Mouse (Mus musculus): ENCODE data around the gene Gm12184. TPM values are rescaled to one million over a fixed set of nuclear protein-coding genes. Genes with fewer than 3 reads are reported as not detected.
"Not testable (repeated sequence)": the region's sequence is repeated elsewhere in the genome, so short reads cannot be mapped to it uniquely, and the experiment has no call there.

The Gm12184 gene
- polyA plus RNA-seq, 1 experiment = 3.9 TPM

- TF ChIP-seq POLR2A (IDR thresholded peaks at IDR 0.05; ENCODE audit: low read depth, low read length) = no peak
- no peak for TF ChIP-seq CTCF (IDR thresholded peaks at IDR 0.05; ENCODE audit: extremely low read depth, insufficient read length, insufficient replicate concordance, low read depth, low read length)
- no peaks in the 10 kb centered on the region for H3K27me3 ChIP-seq (ENCODE audit: control insufficient read depth, insufficient read depth, low read length)
- WGBS = 66% methylated on average over 7 of the region's 7 CpGs
- no peak overlapping the region for H3K4me3 ChIP-seq (ENCODE audit: low read depth, low read length)
- peaks cover 20% of the 10 kb centered on the region for H3K36me3 ChIP-seq (ENCODE audit: control insufficient read depth, insufficient read depth, low read length)
- peaks cover 9% of the 10 kb centered on the region; the same call in 1 of the 2 replicates for H3K4me1 ChIP-seq (ENCODE audit: control insufficient read depth, insufficient read depth, insufficient read length, low read length)
- no peak overlapping the region for H3K27ac ChIP-seq (ENCODE audit: insufficient read depth, low read depth, low read length)
These were observed 28.1 kb downstream of the Gm12184 start for GRCm38 (mm10) chr11:48798308-48798707.

DNA sequence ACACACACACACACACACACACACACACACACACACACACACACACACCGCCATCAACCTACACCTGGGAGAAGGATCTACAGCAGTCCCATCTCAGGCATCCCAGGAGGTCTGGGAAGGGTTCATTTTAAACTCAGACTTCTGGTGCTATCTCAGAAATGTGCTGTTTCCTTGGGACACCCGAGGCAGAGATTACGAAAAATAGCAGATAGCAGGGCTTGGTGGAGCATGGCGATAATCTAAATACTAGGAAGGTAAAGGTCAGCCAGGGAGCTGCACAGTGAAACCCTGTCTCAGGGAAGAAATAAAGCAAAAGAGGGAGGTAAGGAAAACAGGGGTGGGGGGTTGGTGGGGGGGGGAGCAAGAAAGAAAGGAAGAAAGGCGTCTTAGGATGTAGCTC is 29.2 kb downstream of the Gm12184 start:
- H3K4me3 ChIP-seq (ENCODE audit: low read depth, low read length) = no peak overlapping the region
- H3K27ac ChIP-seq (ENCODE audit: insufficient read depth, low read depth, low read length) = no peak overlapping the region
- H3K27me3 ChIP-seq (ENCODE audit: control insufficient read depth, insufficient read depth, low read length) = no peaks in the 10 kb centered on the region
- WGBS = 76% methylated on average over 5 of the region's 5 CpGs
- H3K4me1 ChIP-seq (ENCODE audit: control insufficient read depth, insufficient read depth, insufficient read length, low read length) = peaks cover 8% of the 10 kb centered on the region; the same call in 1 of the 2 replicates
- peaks cover 11% of the 10 kb centered on the region for H3K36me3 ChIP-seq (ENCODE audit: control insufficient read depth, insufficient read depth, low read length)
- TF ChIP-seq POLR2A (IDR thresholded peaks at IDR 0.05; ENCODE audit: low read depth, low read length) (no peak), CTCF (IDR thresholded peaks at IDR 0.05; ENCODE audit: extremely low read depth, insufficient read length, insufficient replicate concordance, low read depth, low read length) (no peak)

- H3K27me3 ChIP-seq (ENCODE audit: control insufficient read depth, insufficient read depth, low read length) = no peaks in the 10 kb centered on the region
- H3K27ac ChIP-seq (ENCODE audit: insufficient read depth, low read depth, low read length) = no peak overlapping the region
- TF ChIP-seq CTCF (IDR thresholded peaks at IDR 0.05; ENCODE audit: extremely low read depth, insufficient read length, insufficient replicate concordance, low read depth, low read length) (no peak), POLR2A (IDR thresholded peaks at IDR 0.05; ENCODE audit: low read depth, low read length) (no peak)
- H3K36me3 ChIP-seq (ENCODE audit: control insufficient read depth, insufficient read depth, low read length) = peaks cover 3% of the 10 kb centered on the region; the same call in 1 of the 2 replicates
- peaks cover 3% of the 10 kb centered on the region; the same call in 1 of the 2 replicates for H3K4me1 ChIP-seq (ENCODE audit: control insufficient read depth, insufficient read depth, insufficient read length, low read length)
- no peak overlapping the region for H3K4me3 ChIP-seq (ENCODE audit: low read depth, low read length)
- WGBS = 86% methylated on average over 4 of the region's 4 CpGs
These were observed 30.2 kb downstream of the Gm12184 start for GRCm38 (mm10) chr11:48796290-48796689.

DNA sequence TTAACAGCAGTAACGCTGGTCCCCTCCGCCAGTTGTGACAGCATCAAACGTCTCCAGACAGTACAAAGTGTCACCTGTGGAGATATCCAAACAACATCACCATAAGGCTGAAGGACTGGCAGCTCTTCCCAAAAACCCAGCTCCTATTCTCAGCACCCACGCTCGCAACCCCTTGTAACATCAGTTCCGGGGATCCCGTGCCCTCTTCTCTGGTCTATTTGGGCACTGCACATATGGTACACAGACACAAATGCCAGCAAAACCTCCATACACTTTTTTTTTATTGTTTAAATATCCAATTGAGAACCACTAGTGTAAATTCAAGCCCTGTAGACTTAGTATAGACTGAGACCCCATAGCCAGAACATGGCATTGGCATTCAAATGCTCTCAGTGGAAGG is 31.2 kb downstream of the Gm12184 start:
- peaks cover 6% of the 10 kb centered on the region; the same call in 1 of the 2 replicates for H3K4me1 ChIP-seq (ENCODE audit: control insufficient read depth, insufficient read depth, insufficient read length, low read length)
- no peaks in the 10 kb centered on the region for H3K27me3 ChIP-seq (ENCODE audit: control insufficient read depth, insufficient read depth, low read length)
- 97% methylated on average over 7 of the region's 7 CpGs for WGBS
- TF ChIP-seq CTCF (IDR thresholded peaks at IDR 0.05; ENCODE audit: extremely low read depth, insufficient read length, insufficient replicate concordance, low read depth, low read length) (no peak), POLR2A (IDR thresholded peaks at IDR 0.05; ENCODE audit: low read depth, low read length) (no peak)
- H3K4me3 ChIP-seq (ENCODE audit: low read depth, low read length) = no peak overlapping the region
- H3K36me3 ChIP-seq (ENCODE audit: control insufficient read depth, insufficient read depth, low read length) = no peaks in the 10 kb centered on the region
- H3K27ac ChIP-seq (ENCODE audit: insufficient read depth, low read depth, low read length) = no peak overlapping the region

GRCm38 (mm10) chr11:48793184-48793583 is 33.3 kb downstream of the Gm12184 start:
- Histone ChIP-seq H3K27me3 (ENCODE audit: control insufficient read depth, insufficient read depth, low read length) (no peaks in the 10 kb centered on the region), H3K4me3 (ENCODE audit: low read depth, low read length) (no peak overlapping the region), H3K36me3 (ENCODE audit: control insufficient read depth, insufficient read depth, low read length) (no peaks in the 10 kb centered on the region), H3K4me1 (ENCODE audit: control insufficient read depth, insufficient read depth, insufficient read length, low read length) (peaks cover 2% of the 10 kb centered on the region; the same call in 1 of the 2 replicates), H3K27ac (ENCODE audit: insufficient read depth, low read depth, low read length) (no peak overlapping the region)
- over 99% methylated on average over 3 of the region's 3 CpGs for WGBS
- TF ChIP-seq CTCF (IDR thresholded peaks at IDR 0.05; ENCODE audit: extremely low read depth, insufficient read length, insufficient replicate concordance, low read depth, low read length) = no peak
- no peak for TF ChIP-seq POLR2A (IDR thresholded peaks at IDR 0.05; ENCODE audit: low read depth, low read length)

DNA sequence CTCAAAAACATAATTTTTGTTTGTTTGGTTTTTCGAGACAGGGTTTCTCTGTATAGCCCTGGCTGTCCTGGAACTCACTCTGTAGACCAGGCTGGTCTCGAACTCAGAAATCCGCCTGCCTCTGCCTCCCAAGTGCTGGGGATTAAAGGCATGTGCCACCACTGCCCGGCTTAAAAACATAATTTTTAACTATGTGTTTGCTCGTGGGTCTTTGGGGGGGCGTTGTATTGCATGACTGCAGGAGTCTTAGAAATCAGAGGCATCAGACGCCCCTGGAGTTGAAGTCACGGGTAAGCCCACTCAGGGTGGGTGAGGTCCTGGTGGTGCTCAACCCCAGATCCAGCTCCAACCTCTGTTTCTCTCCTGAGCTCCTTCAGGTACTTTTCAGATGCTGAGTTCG is 34.6 kb downstream of the Gm12184 start:
- WGBS = 91% methylated on average over 9 of the region's 9 CpGs
- H3K36me3 ChIP-seq (ENCODE audit: control insufficient read depth, insufficient read depth, low read length) = not testable (repeated sequence)

GRCm38 (mm10) chr11:48790946-48791345 is 35.5 kb downstream of the Gm12184 start:
- no peak for TF ChIP-seq CTCF (IDR thresholded peaks at IDR 0.05; ENCODE audit: extremely low read depth, insufficient read length, insufficient replicate concordance, low read depth, low read length)
- Histone ChIP-seq H3K27me3 (ENCODE audit: control insufficient read depth, insufficient read depth, low read length) (no peaks in the 10 kb centered on the region), H3K4me1 (ENCODE audit: control insufficient read depth, insufficient read depth, insufficient read length, low read length) (peaks cover 2% of the 10 kb centered on the region; the same call in 1 of the 2 replicates), H3K27ac (ENCODE audit: insufficient read depth, low read depth, low read length) (no peak overlapping the region), H3K4me3 (ENCODE audit: low read depth, low read length) (no peak overlapping the region), H3K36me3 (ENCODE audit: control insufficient read depth, insufficient read depth, low read length) (no peaks in the 10 kb centered on the region)
- 36% methylated on average over 8 of the region's 8 CpGs for WGBS

More for the DNA sequence above, 34.6 kb downstream of the Gm12184 start:
- H3K27me3 ChIP-seq (ENCODE audit: control insufficient read depth, insufficient read depth, low read length); H3K27ac ChIP-seq (ENCODE audit: insufficient read depth, low read depth, low read length); H3K4me3 ChIP-seq (ENCODE audit: low read depth, low read length); H3K4me1 ChIP-seq (ENCODE audit: control insufficient read depth, insufficient read depth, insufficient read length, low read length): not testable (repeated sequence)

All from small intestine, adult 2 months (tissue).